16 mouse cellular contexts compared by ENCODE assay signal in the genomic region with DNA sequence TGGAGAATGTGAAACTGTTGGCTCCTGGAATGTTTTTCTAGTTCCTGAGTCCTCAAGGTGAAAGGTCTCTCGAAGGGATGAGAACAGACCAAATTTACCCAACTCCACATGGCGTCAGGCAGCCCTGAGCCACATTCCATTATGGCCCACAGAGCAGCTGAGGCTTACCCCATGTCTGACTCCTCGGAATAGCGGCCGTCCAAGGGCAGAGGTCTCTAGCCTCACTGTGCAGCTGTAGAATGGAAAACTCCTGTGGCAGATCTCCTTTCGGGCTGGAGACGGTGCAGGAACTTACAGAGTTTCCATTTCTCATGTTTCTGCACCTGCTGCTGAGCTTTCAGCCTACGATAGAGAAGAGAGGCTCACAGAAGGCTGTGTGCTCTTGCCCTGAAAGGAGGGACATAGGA.
A peak's percentile ranks its signal among the peaks of the same experiment; 100 is the strongest.
DNase-seq lines count a peak whose midpoint lies in the region; ATAC-seq and TF ChIP-seq lines count a peak whose summit lies in the region.
"Had no signal": no experiment of that assay in that cellular context is flagged by ENCODE, and none has a peak within 500 bp of the region (broad histone marks: within the 10 kb centered on the region; RNA-seq: fewer than 3 reads in every experiment).

No protein-coding gene starts in this region.

- H3K4me2 ChIP-seq in liver, embryonic 11.5 days, result no peak overlapping the region
- H3K4me2 ChIP-seq in embryonic facial prominence, embryonic 12.5 days (replicated peaks), result no peak overlapping the region
- 0 out of 2 replicates have a peak overlapping the region, but pooled peaks have one; percentile 4 for H3K4me2 ChIP-seq in kidney, embryonic 15.5 days
- H3K4me2 ChIP-seq in liver, embryonic 15.5 days, result no peak overlapping the region
- H3K4me2 ChIP-seq in forebrain, embryonic 12.5 days, result no peak overlapping the region
- H3K4me2 ChIP-seq: hindbrain, embryonic 12.5 days had no signal

- H3K4me3 ChIP-seq in liver, adult 2 months (ENCODE audit: insufficient read depth, low read depth, low read length), result no peak overlapping the region
- no peak overlapping the region for H3K4me3 ChIP-seq in liver, embryonic 11.5 days (ENCODE audit: low read depth, low read length)
- no peak overlapping the region for H3K4me3 ChIP-seq in embryonic facial prominence, embryonic 12.5 days
- H3K4me3 ChIP-seq in kidney, embryonic 15.5 days (replicated peaks), result no peak overlapping the region
- H3K4me3 ChIP-seq in liver, embryonic 15.5 days (replicated peaks), result no peak overlapping the region
- no peak overlapping the region for H3K4me3 ChIP-seq in forebrain, embryonic 12.5 days (replicated peaks)
- H3K4me3 ChIP-seq: hindbrain, embryonic 12.5 days; left cerebral cortex, adult 2 months had no signal

- H3K9ac ChIP-seq in liver, adult 2 months (ENCODE audit: low read depth, low read length), result no peak overlapping the region
- no peak overlapping the region for H3K9ac ChIP-seq in liver, embryonic 11.5 days (ENCODE audit: low read depth, low read length)
- H3K9ac ChIP-seq in embryonic facial prominence, embryonic 12.5 days, result no peak overlapping the region
- no peak overlapping the region for H3K9ac ChIP-seq in kidney, embryonic 15.5 days
- no peak overlapping the region for H3K9ac ChIP-seq in liver, embryonic 15.5 days
- no peak overlapping the region for H3K9ac ChIP-seq in forebrain, embryonic 12.5 days
- H3K9ac ChIP-seq: forebrain, postnatal 0 days; hindbrain, embryonic 12.5 days had no signal

- peaks cover 21% of the 10 kb centered on the region for H3K4me1 ChIP-seq in liver, adult 2 months (ENCODE audit: control insufficient read depth, insufficient read depth, low read length)
- peaks cover 42% of the 10 kb centered on the region for H3K4me1 ChIP-seq in liver, embryonic 11.5 days (replicated peaks; ENCODE audit: control insufficient read depth, insufficient read depth, low read length)
- H3K4me1 ChIP-seq in embryonic facial prominence, embryonic 12.5 days, result no peaks in the 10 kb centered on the region; the same call in 1 of the 2 replicates
- peaks cover 27% of the 10 kb centered on the region for H3K4me1 ChIP-seq in kidney, embryonic 15.5 days
- H3K4me1 ChIP-seq in liver, embryonic 15.5 days (replicated peaks), result peaks cover 82% of the 10 kb centered on the region
- H3K4me1 ChIP-seq in forebrain, embryonic 12.5 days, result no peaks in the 10 kb centered on the region

- 43% methylated on average over 8 of the region's 8 CpGs for WGBS in liver, adult 2 months
- 87% methylated on average over 8 of the region's 8 CpGs for WGBS in liver, embryonic 11.5 days
- 59% methylated on average over 8 of the region's 8 CpGs for WGBS in embryonic facial prominence, embryonic 12.5 days
- 21% methylated on average over 8 of the region's 8 CpGs for WGBS in kidney, embryonic 15.5 days
- WGBS in liver, embryonic 15.5 days (ENCODE audit: insufficient replicate concordance), result 72% methylated on average over 8 of the region's 8 CpGs
- 74% methylated on average over 8 of the region's 8 CpGs for WGBS in forebrain, embryonic 12.5 days

- TF ChIP-seq POLR2A in liver, adult 2 months (IDR thresholded peaks at IDR 0.05; ENCODE audit: extremely low read depth, insufficient read depth, low read length), result no peak

- no peak for ATAC-seq in liver, embryonic 11.5 days (replicated peaks; ENCODE audit: low FRiP score)
- ATAC-seq in embryonic facial prominence, embryonic 12.5 days (ENCODE audit: insufficient number of reproducible peaks, insufficient read depth, low FRiP score, low TSS enrichment), result 0 out of 2 replicates have a peak, but pooled peaks have one; percentile 36
- ATAC-seq in kidney, embryonic 15.5 days (replicated peaks; ENCODE audit: low FRiP score), result peak; percentile 80
- no peak for ATAC-seq in liver, embryonic 15.5 days (ENCODE audit: insufficient read depth)
- ATAC-seq in forebrain, embryonic 12.5 days (ENCODE audit: low FRiP score), result no peak
- ATAC-seq: CD4-positive, CD25-positive, alpha-beta regulatory T cell, adult 4 months; forebrain, postnatal 0 days had no signal

- no peaks in the 10 kb centered on the region for H3K36me3 ChIP-seq in liver, adult 2 months (ENCODE audit: control insufficient read depth, insufficient read depth, low read length)
- H3K36me3 ChIP-seq in liver, embryonic 11.5 days (ENCODE audit: control insufficient read depth, insufficient read depth, low read length), result no peaks in the 10 kb centered on the region
- H3K36me3 ChIP-seq in embryonic facial prominence, embryonic 12.5 days, result no peaks in the 10 kb centered on the region
- no peaks in the 10 kb centered on the region for H3K36me3 ChIP-seq in kidney, embryonic 15.5 days
- no peaks in the 10 kb centered on the region for H3K36me3 ChIP-seq in liver, embryonic 15.5 days (replicated peaks)
- H3K36me3 ChIP-seq in forebrain, embryonic 12.5 days (replicated peaks), result no peaks in the 10 kb centered on the region
- H3K36me3 ChIP-seq: hindbrain, embryonic 12.5 days had no signal

- peak; percentile 78 for DNase-seq in liver, adult 2 months (ENCODE audit: extremely low read depth, low read depth, low spot score)
- no peak for DNase-seq in liver, embryonic 11.5 days (ENCODE audit: low spot score)
- DNase-seq in right cerebral cortex, postnatal 4 days, result no peak
- no peak for DNase-seq in cerebellum, adult 18-20 months
- DNase-seq: adrenal gland, postnatal 36 days; cerebellum, adult 11-12 months; forebrain, postnatal 0 days; lung, postnatal 14 days; spleen, adult 18-20 months had no signal

- H3K27ac ChIP-seq in liver, adult 2 months (replicated peaks; ENCODE audit: insufficient read depth, low read depth, low read length), result peak overlapping the region; percentile 94
- no peak overlapping the region for H3K27ac ChIP-seq in liver, embryonic 11.5 days (ENCODE audit: low read depth, low read length)
- no peak overlapping the region for H3K27ac ChIP-seq in embryonic facial prominence, embryonic 12.5 days
- H3K27ac ChIP-seq in kidney, embryonic 15.5 days, result peak overlapping the region; percentile 33
- peak overlapping the region; percentile 91 for H3K27ac ChIP-seq in liver, embryonic 15.5 days (replicated peaks)
- H3K27ac ChIP-seq in forebrain, embryonic 12.5 days, result no peak overlapping the region
- H3K27ac ChIP-seq: hindbrain, embryonic 12.5 days; left cerebral cortex, adult 2 months had no signal

- no peak for TF ChIP-seq CTCF in liver, adult 2 months (IDR thresholded peaks at IDR 0.05; ENCODE audit: low read depth, low read length)

- no peaks in the 10 kb centered on the region for H3K27me3 ChIP-seq in liver, adult 2 months (ENCODE audit: control insufficient read depth, insufficient read depth, low read length)
- no peaks in the 10 kb centered on the region for H3K27me3 ChIP-seq in liver, embryonic 11.5 days (replicated peaks; ENCODE audit: control insufficient read depth, insufficient read depth, low read length)
- no peaks in the 10 kb centered on the region for H3K27me3 ChIP-seq in embryonic facial prominence, embryonic 12.5 days
- no peaks in the 10 kb centered on the region for H3K27me3 ChIP-seq in kidney, embryonic 15.5 days
- no peaks in the 10 kb centered on the region for H3K27me3 ChIP-seq in liver, embryonic 15.5 days
- no peaks in the 10 kb centered on the region for H3K27me3 ChIP-seq in forebrain, embryonic 12.5 days
- H3K27me3 ChIP-seq: hindbrain, embryonic 12.5 days had no signal

- no peaks in the 10 kb centered on the region for H3K9me3 ChIP-seq in liver, embryonic 11.5 days (ENCODE audit: control insufficient read depth, low read length)
- H3K9me3 ChIP-seq in embryonic facial prominence, embryonic 12.5 days, result no peaks in the 10 kb centered on the region
- no peaks in the 10 kb centered on the region for H3K9me3 ChIP-seq in kidney, embryonic 15.5 days (replicated peaks)
- H3K9me3 ChIP-seq in liver, embryonic 15.5 days (replicated peaks), result no peaks in the 10 kb centered on the region
- H3K9me3 ChIP-seq in forebrain, embryonic 12.5 days, result no peaks in the 10 kb centered on the region
- H3K9me3 ChIP-seq: hindbrain, embryonic 12.5 days had no signal

- H3K79me2 ChIP-seq in liver, adult 2 months (ENCODE audit: control insufficient read depth, insufficient read depth, low read length), result no peaks in the 10 kb centered on the region

Comparison
In these comparisons a context has a peak if more than half of its experiments do, and no peak if none do; other contexts are left out.
1. H3K27ac ChIP-seq: peak in liver, adult 2 months (single experiment), kidney, embryonic 15.5 days (single experiment) and liver, embryonic 15.5 days (single experiment); none in liver, embryonic 11.5 days (single experiment), embryonic facial prominence, embryonic 12.5 days (single experiment) and forebrain, embryonic 12.5 days (single experiment).
2. ATAC-seq: peak in embryonic facial prominence, embryonic 12.5 days (single experiment) and kidney, embryonic 15.5 days (single experiment); none in liver, embryonic 11.5 days (single experiment), liver, embryonic 15.5 days (single experiment) and forebrain, embryonic 12.5 days (single experiment).